8 mouse cellular contexts compared by ENCODE assay signal in genomic region chr7:127243870-127244657, GRCm38 (mm10). TPM values are rescaled to one million over a fixed set of nuclear protein-coding genes. Genes with fewer than 3 reads are reported as not detected.
A peak's percentile ranks its signal among the peaks of the same experiment; 100 is the strongest.
DNase-seq lines count a peak whose midpoint lies in the region; ATAC-seq and TF ChIP-seq lines count a peak whose summit lies in the region.

Gene Zfp771 (plus strand): TSS chr7:127244274.

- intact Hi-C loops in heart, postnatal 25 days (cut with DNase I): no loop called here

- WGBS in forebrain, embryonic 15.5 days: under 1% methylated on average over 54 of the region's 56 CpGs
- 1% methylated on average over 56 of the region's 56 CpGs for WGBS in lung, embryonic 14.5 days
- WGBS in olfactory bulb, adult 2 months: under 1% methylated on average over 56 of the region's 56 CpGs
- under 1% methylated on average over 56 of the region's 56 CpGs for WGBS in thymus, adult 2 months

- peak within 1 kb of the TSS; percentile 91 for H3K27ac ChIP-seq in forebrain, embryonic 15.5 days (replicated peaks)
- peak within 1 kb of the TSS; percentile 96 for H3K27ac ChIP-seq in layer of hippocampus, adult 2 months
- H3K27ac ChIP-seq in lung, embryonic 14.5 days (ENCODE audit: low read depth): peak within 1 kb of the TSS; percentile 95
- peak within 1 kb of the TSS; percentile 81 for H3K27ac ChIP-seq in olfactory bulb, adult 2 months (ENCODE audit: insufficient read depth, low read depth, low read length)
- 0 out of 2 replicates have a peak within 1 kb of the TSS, but pooled peaks have one; percentile 8 for H3K27ac ChIP-seq in thymus, adult 2 months (ENCODE audit: control insufficient read depth, insufficient read depth, low read length)

- peak within 1 kb of the TSS; percentile 81 for H3K4me2 ChIP-seq in forebrain, embryonic 15.5 days (replicated peaks)
- H3K4me2 ChIP-seq in lung, embryonic 14.5 days: peak within 1 kb of the TSS; percentile 79

- H3K4me1 ChIP-seq in forebrain, embryonic 15.5 days: peaks cover 29% of the 10 kb centered on the region
- peaks cover 12% of the 10 kb centered on the region for H3K4me1 ChIP-seq in lung, embryonic 14.5 days (ENCODE audit: insufficient read depth)
- H3K4me1 ChIP-seq in olfactory bulb, adult 2 months (ENCODE audit: control insufficient read depth, insufficient read depth, low read length): peaks cover 14% of the 10 kb centered on the region
- peaks cover 13% of the 10 kb centered on the region for H3K4me1 ChIP-seq in thymus, adult 2 months (replicated peaks; ENCODE audit: control insufficient read depth, insufficient read depth, low read length)

- H3K9me3 ChIP-seq in forebrain, embryonic 15.5 days: no peaks in the 10 kb centered on the region
- H3K9me3 ChIP-seq in lung, embryonic 14.5 days (ENCODE audit: low read depth, low read length): no peaks in the 10 kb centered on the region

- H3K9ac ChIP-seq in forebrain, embryonic 15.5 days (replicated peaks): peak within 1 kb of the TSS; percentile 95
- H3K9ac ChIP-seq in lung, embryonic 14.5 days: peak within 1 kb of the TSS; percentile 93

- peaks cover 11% of the 10 kb centered on the region for H3K36me3 ChIP-seq in forebrain, embryonic 15.5 days
- H3K36me3 ChIP-seq in lung, embryonic 14.5 days (ENCODE audit: insufficient read depth): peaks cover 28% of the 10 kb centered on the region; the same call in 1 of the 2 replicates
- H3K36me3 ChIP-seq in thymus, adult 2 months (ENCODE audit: control insufficient read depth, insufficient read depth, low read length): no peaks in the 10 kb centered on the region

- H3K4me3 ChIP-seq in forebrain, embryonic 15.5 days: peak within 1 kb of the TSS; percentile 85
- peak within 1 kb of the TSS; percentile 84 for H3K4me3 ChIP-seq in layer of hippocampus, adult 2 months
- H3K4me3 ChIP-seq in lung, embryonic 14.5 days (ENCODE audit: low read depth, low read length): peak within 1 kb of the TSS; percentile 85
- peak within 1 kb of the TSS; percentile 73 for H3K4me3 ChIP-seq in olfactory bulb, adult 2 months (ENCODE audit: insufficient read depth, low read depth, low read length)
- H3K4me3 ChIP-seq in thymus, adult 2 months (ENCODE audit: control insufficient read depth, insufficient read depth, low read length): peak within 1 kb of the TSS; percentile 81

- peak; percentile 97 for ATAC-seq in forebrain, embryonic 15.5 days (replicated peaks)
- peak; percentile 95 for ATAC-seq in lung, embryonic 14.5 days (ENCODE audit: insufficient read depth)

- no peaks in the 10 kb centered on the region for H3K27me3 ChIP-seq in forebrain, embryonic 15.5 days
- H3K27me3 ChIP-seq in lung, embryonic 14.5 days (ENCODE audit: insufficient read depth, low read length): no peaks in the 10 kb centered on the region
- no peaks in the 10 kb centered on the region for H3K27me3 ChIP-seq in thymus, adult 2 months (ENCODE audit: control insufficient read depth, insufficient read depth, low read length)

- peak; percentile 85 for DNase-seq in ES-CJ7 (ENCODE audit: low read depth, low spot score)
- DNase-seq in cerebellum, adult 11 months: peak; percentile 94
- peak; percentile 90 for DNase-seq in heart, postnatal 25 days (ENCODE audit: low spot score)
- peak; percentile 92 to 94 for DNase-seq in layer of hippocampus, adult 2 months (ENCODE audit: low spot score in 2 of 2)
- DNase-seq in lung, embryonic 14.5 days: peak; percentile 97
- peak; percentile 93 for DNase-seq in thymus, adult 2 months

- peak; percentile 56 for TF ChIP-seq POLR2A in olfactory bulb, adult 2 months (IDR thresholded peaks at IDR 0.05; ENCODE audit: insufficient read depth, low read depth, low read length)
- TF ChIP-seq POLR2A in thymus, adult 2 months (IDR thresholded peaks at IDR 0.05; ENCODE audit: control insufficient read depth, extremely low read depth, insufficient read depth, low read length, poor library complexity): peak; percentile 71; the same call in 1 of the 2 replicates

- TF ChIP-seq CTCF in layer of hippocampus, adult 2 months (conservative IDR thresholded peaks at IDR 0.05): peak; percentile 57
- peak; percentile 38; the same call in 1 of the 2 replicates for TF ChIP-seq CTCF in lung, embryonic 14.5 days (IDR thresholded peaks at IDR 0.05; ENCODE audit: low read depth)
- peak; percentile 10; the same call in 1 of the 2 replicates for TF ChIP-seq CTCF in olfactory bulb, adult 2 months (IDR thresholded peaks at IDR 0.05; ENCODE audit: insufficient read depth, low read depth, low read length)
- TF ChIP-seq CTCF in thymus, adult 2 months (IDR thresholded peaks at IDR 0.05; ENCODE audit: borderline replicate concordance, control insufficient read depth, extremely low read depth, insufficient read depth, low read length, poor library complexity): 0 out of 2 replicates have a peak, but pooled peaks have one; percentile 41

RNA-seq across cellular contexts. Expression of gene Zfp771, which starts in this region (rescaled TPM):
- polyA plus RNA-seq in forebrain, embryonic 15.5 days (2015; fragmentation: Nextera tagmentation; extraction: Ambion mirVana): 65.2 and 65.9 TPM in 2 replicates
- 10 to 100 TPM; 17.1 to 20.9 TPM for total RNA-seq in heart, postnatal 25 days (2021)
- 10 to 100 TPM; 68.3 to 69.2 TPM for total RNA-seq in layer of hippocampus, adult 2 months (2021)
- polyA plus RNA-seq in lung, embryonic 14.5 days (2014; fragmentation: Nextera tagmentation; extraction: Ambion mirVana): 52.8 and 54.7 TPM in 2 replicates
- polyA plus RNA-seq in olfactory bulb, adult 2 months (2012; ENCODE audit: insufficient read depth, insufficient read length, low replicate concordance, missing spikeins): not detected in 2 replicates
- polyA plus RNA-seq in thymus, adult 2 months (2012; rRNA removed): 91.3 and 102 TPM in 2 replicates

Comparison
In these comparisons a context has a peak if more than half of its experiments do, and no peak if none do; other contexts are left out.
1. Peak in every context shown above with its lines: DNase-seq, ATAC-seq, H3K4me3 ChIP-seq and H3K27ac ChIP-seq.
2. RNA of gene Zfp771 (polyA plus RNA-seq): 91.3 to 102 TPM in thymus, adult 2 months, 65.2 to 65.9 TPM in forebrain, embryonic 15.5 days and 52.8 to 54.7 TPM in lung, embryonic 14.5 days; not detected in olfactory bulb, adult 2 months; every median in the first group is over 10 times any median in the second.
3. H3K27ac ChIP-seq: peak in every context shown above with its lines; median percentile 96 in layer of hippocampus, adult 2 months; 95 in lung, embryonic 14.5 days; 91 in forebrain, embryonic 15.5 days; 81 in olfactory bulb, adult 2 months; 8 in thymus, adult 2 months.